26 mouse cellular contexts compared by ENCODE assay signal in genomic region chr8:66623822-66624221, GRCm38 (mm10).
DNase-seq lines count a peak whose midpoint lies in the region; ATAC-seq and TF ChIP-seq lines count a peak whose summit lies in the region.
"Had no signal": no experiment of that assay in that cellular context is flagged by ENCODE, and none has a peak within 500 bp of the region (broad histone marks: within the 10 kb centered on the region; RNA-seq: fewer than 3 reads in every experiment).

No protein-coding gene starts in this region.

- H3K4me3 ChIP-seq in hindbrain, postnatal 0 days (ENCODE audit: low read length), result no peak overlapping the region
- H3K4me3 ChIP-seq in hindbrain, embryonic 10.5 days, result no peak overlapping the region
- no peak overlapping the region for H3K4me3 ChIP-seq in CH12.LX (replicated peaks in 1 of 3; ENCODE audit: low read depth in 2 of 3, low read length in 2 of 3, poor library complexity in 1 of 3)
- H3K4me3 ChIP-seq in cortical plate, adult 2 months (ENCODE audit: insufficient read depth, low read length), result no peak overlapping the region
- no peak overlapping the region for H3K4me3 ChIP-seq in heart, adult 2 months
- H3K4me3 ChIP-seq: embryonic facial prominence, embryonic 12.5 days; heart, embryonic 13.5 days; intestine, embryonic 15.5 days; limb, embryonic 12.5 days; lung, embryonic 15.5 days; midbrain, embryonic 10.5 days had no signal

- H3K9ac ChIP-seq in hindbrain, postnatal 0 days (replicated peaks; ENCODE audit: low read length), result no peak overlapping the region
- no peak overlapping the region for H3K9ac ChIP-seq in CH12.LX (ENCODE audit: insufficient read depth, low read depth)
- no peak overlapping the region for H3K9ac ChIP-seq in heart, adult 2 months (ENCODE audit: low read depth, low read length)
- H3K9ac ChIP-seq: embryonic facial prominence, embryonic 12.5 days; heart, embryonic 13.5 days; intestine, embryonic 15.5 days; limb, embryonic 12.5 days; lung, embryonic 15.5 days had no signal

- 62% methylated on average over 10 of the region's 10 CpGs for WGBS in hindbrain, postnatal 0 days
- 59% methylated on average over 10 of the region's 10 CpGs for WGBS in hindbrain, embryonic 10.5 days
- WGBS in heart, adult 2 months, result 52% methylated on average over 10 of the region's 10 CpGs

- ATAC-seq in hindbrain, postnatal 0 days, result no peak
- ATAC-seq: forebrain, embryonic 14.5 days; intestine, embryonic 15.5 days had no signal

- no peaks in the 10 kb centered on the region for H3K36me3 ChIP-seq in hindbrain, postnatal 0 days (ENCODE audit: insufficient read depth, low read length)
- H3K36me3 ChIP-seq in hindbrain, embryonic 10.5 days, result no peaks in the 10 kb centered on the region
- H3K36me3 ChIP-seq in CH12.LX (replicated peaks in 1 of 2; ENCODE audit: control insufficient read depth in 1 of 2, insufficient read depth in 1 of 2, low read length in 1 of 2), result no peaks in the 10 kb centered on the region
- no peaks in the 10 kb centered on the region for H3K36me3 ChIP-seq in heart, adult 2 months (ENCODE audit: control insufficient read depth, insufficient read depth, low read length)
- H3K36me3 ChIP-seq: embryonic facial prominence, embryonic 12.5 days; heart, embryonic 13.5 days; intestine, embryonic 15.5 days; limb, embryonic 12.5 days; lung, embryonic 15.5 days; midbrain, embryonic 10.5 days had no signal

- intact Hi-C loops in heart, adult 2 months (cut with DNase I), result no loop called here
- intact Hi-C loops in heart, postnatal 14 days (cut with DNase I), result no loop called here

- dilution Hi-C loops in CH12.LX (cut with MboI; ENCODE audit: extremely low pct_ligation_motif_present, extremely low pct_unique_long_range_greater_than_20kb, low sequenced_read_pairs), result no loop called here

- no peaks in the 10 kb centered on the region for H3K79me2 ChIP-seq in CH12.LX (replicated peaks; ENCODE audit: control insufficient read depth, extremely low read depth, insufficient read depth, poor library complexity, severe bottlenecking)
- no peaks in the 10 kb centered on the region for H3K79me2 ChIP-seq in heart, adult 2 months (replicated peaks; ENCODE audit: control insufficient read depth, insufficient read depth, low read length)

- H3K4me2 ChIP-seq in hindbrain, postnatal 0 days (ENCODE audit: low read depth, low read length), result no peak overlapping the region
- H3K4me2 ChIP-seq in CH12.LX (ENCODE audit: insufficient read depth, low read depth, poor library complexity, severe bottlenecking), result no peak overlapping the region
- H3K4me2 ChIP-seq: embryonic facial prominence, embryonic 12.5 days; heart, embryonic 13.5 days; intestine, embryonic 15.5 days; limb, embryonic 12.5 days; liver, embryonic 11.5 days; lung, embryonic 15.5 days had no signal

- H3K4me1 ChIP-seq in hindbrain, postnatal 0 days (ENCODE audit: insufficient read depth, low read length), result no peaks in the 10 kb centered on the region
- no peaks in the 10 kb centered on the region for H3K4me1 ChIP-seq in hindbrain, embryonic 10.5 days (replicated peaks)
- H3K4me1 ChIP-seq in CH12.LX (ENCODE audit: control insufficient read depth in 1 of 2, insufficient read depth in 2 of 2), result no peaks in the 10 kb centered on the region
- H3K4me1 ChIP-seq in cortical plate, adult 2 months (ENCODE audit: control insufficient read depth, insufficient read depth, low read length), result no peaks in the 10 kb centered on the region
- H3K4me1 ChIP-seq in heart, adult 2 months (ENCODE audit: control insufficient read depth, insufficient read depth, low read length), result no peaks in the 10 kb centered on the region
- H3K4me1 ChIP-seq: embryonic facial prominence, embryonic 12.5 days; intestine, embryonic 15.5 days; limb, embryonic 12.5 days; lung, embryonic 15.5 days; midbrain, embryonic 10.5 days had no signal

- H3K27ac ChIP-seq in hindbrain, postnatal 0 days, result no peak overlapping the region
- H3K27ac ChIP-seq in hindbrain, embryonic 10.5 days, result no peak overlapping the region
- H3K27ac ChIP-seq in CH12.LX (ENCODE audit: insufficient read depth, low read depth), result no peak overlapping the region
- no peak overlapping the region for H3K27ac ChIP-seq in cortical plate, adult 2 months (ENCODE audit: insufficient read depth, low read length)
- no peak overlapping the region for H3K27ac ChIP-seq in heart, adult 2 months
- H3K27ac ChIP-seq: embryonic facial prominence, embryonic 12.5 days; heart, embryonic 13.5 days; intestine, embryonic 15.5 days; kidney, postnatal 0 days; limb, embryonic 12.5 days; lung, embryonic 15.5 days; midbrain, embryonic 10.5 days had no signal

- no peaks in the 10 kb centered on the region for H3K27me3 ChIP-seq in hindbrain, postnatal 0 days (ENCODE audit: insufficient read depth, low read length)
- no peaks in the 10 kb centered on the region for H3K27me3 ChIP-seq in hindbrain, embryonic 10.5 days (ENCODE audit: insufficient read depth, poor library complexity, severe bottlenecking)
- no peaks in the 10 kb centered on the region for H3K27me3 ChIP-seq in CH12.LX (replicated peaks)
- H3K27me3 ChIP-seq in heart, adult 2 months (ENCODE audit: control insufficient read depth, insufficient read depth, low read length), result no peaks in the 10 kb centered on the region
- H3K27me3 ChIP-seq: embryonic facial prominence, embryonic 12.5 days; heart, embryonic 13.5 days; intestine, embryonic 15.5 days; limb, embryonic 12.5 days; lung, embryonic 15.5 days had no signal

- TF ChIP-seq EP300 in CH12.LX (IDR thresholded peaks at IDR 0.05; ENCODE audit: low read length), result no peak
- no peak for TF ChIP-seq EP300 in heart, adult 2 months (IDR thresholded peaks at IDR 0.05; ENCODE audit: insufficient read depth, low read depth, low read length)

- TF ChIP-seq POLR2A in CH12.LX (IDR thresholded peaks at IDR 0.05; ENCODE audit: low read depth, low read length), result no peak
- no peak for TF ChIP-seq POLR2A in cortical plate, adult 2 months (IDR thresholded peaks at IDR 0.05; ENCODE audit: extremely low read depth, insufficient read depth, low read length)
- TF ChIP-seq POLR2A in heart, adult 2 months (IDR thresholded peaks at IDR 0.05; ENCODE audit: insufficient read depth, low read depth, low read length), result no peak

- peak; percentile 45 for TF ChIP-seq RAD21 in CH12.LX (IDR thresholded peaks at IDR 0.05; ENCODE audit: low read depth, low read length)

- no peaks in the 10 kb centered on the region for H3K9me3 ChIP-seq in hindbrain, postnatal 0 days (ENCODE audit: low read length)
- no peaks in the 10 kb centered on the region for H3K9me3 ChIP-seq in hindbrain, embryonic 10.5 days
- no peaks in the 10 kb centered on the region for H3K9me3 ChIP-seq in CH12.LX (replicated peaks; ENCODE audit: low read length)
- H3K9me3 ChIP-seq: embryonic facial prominence, embryonic 12.5 days; heart, embryonic 13.5 days; intestine, embryonic 15.5 days; limb, embryonic 12.5 days; lung, embryonic 15.5 days; midbrain, embryonic 10.5 days had no signal

- peak; percentile 30 for TF ChIP-seq CTCF in hindbrain, postnatal 0 days (IDR thresholded peaks at IDR 0.05; ENCODE audit: low read depth)
- TF ChIP-seq CTCF in CH12.LX (conservative IDR thresholded peaks at IDR 0.05 in 1 of 2, IDR thresholded peaks at IDR 0.05 in 1 of 2; ENCODE audit: low read depth in 2 of 2, low read length in 2 of 2), result peak in 1 of 2 experiments; percentile 62; a peak in 2 of 4 replicates
- 0 out of 2 replicates have a peak, but pooled peaks have one; percentile 6 for TF ChIP-seq CTCF in cortical plate, adult 2 months (IDR thresholded peaks at IDR 0.05; ENCODE audit: extremely low read depth, insufficient read depth, low read length)
- no peak for TF ChIP-seq CTCF in heart, adult 2 months (IDR thresholded peaks at IDR 0.05)

- peak; percentile 8 for DNase-seq in hindbrain, postnatal 0 days (ENCODE audit: low spot score)
- DNase-seq in hindbrain, embryonic 10.5 days (ENCODE audit: low spot score), result no peak
- DNase-seq in CH12.LX (ENCODE audit: extremely low read depth) (peak; percentile 1), ES-CJ7 (ENCODE audit: low read depth, low spot score) (peak; percentile 22)
- DNase-seq in heart, adult 2 months, result no peak
- no peak for DNase-seq in heart, postnatal 14 days
- DNase-seq: adrenal gland, adult 2 months; adrenal gland, postnatal 36 days; cerebellum, adult 2 months; cerebellum, postnatal 25 days; embryo, embryonic 11 days; gastrocnemius, postnatal 36 days; kidney, adult 8-10 months; kidney, postnatal 4 days; right cerebral cortex, postnatal 14 days; thymus, postnatal 14 days had no signal

- in situ Hi-C loops in CH12.LX (cut with MboI; ENCODE audit: low pct_ligation_motif_present, low pct_unique_long_range_greater_than_20kb, low sequenced_read_pairs), result no loop called here

TF ChIP-seq in CH12.LX, 34 proteins besides CTCF, POLR2A, EP300 and RAD21:
- TF ChIP-seq TBP (conservative IDR thresholded peaks at IDR 0.05; ENCODE audit: low read depth, low read length), result no peak
- no peak for TF ChIP-seq BHLHE40 (IDR thresholded peaks at IDR 0.05; ENCODE audit: low read depth, low read length)
- TF ChIP-seq MYC (IDR thresholded peaks at IDR 0.05; ENCODE audit: low read depth, low read length), result no peak
- no peak for TF ChIP-seq HCFC1 (IDR thresholded peaks at IDR 0.05; ENCODE audit: low read depth, low read length)
- peak; percentile 32 for TF ChIP-seq SMC3 (IDR thresholded peaks at IDR 0.05; ENCODE audit: low read depth, low read length)
- no peak for TF ChIP-seq SIN3A (IDR thresholded peaks at IDR 0.05; ENCODE audit: low read length)

Comparison
In these comparisons a context has a peak if more than half of its experiments do, and no peak if none do; other contexts are left out.
1. DNase-seq: peak in hindbrain, postnatal 0 days (single experiment), CH12.LX (single experiment) and ES-CJ7 (single experiment); none in hindbrain, embryonic 10.5 days (single experiment), heart, adult 2 months (0 of 2) and heart, postnatal 14 days (0 of 2).